ENCODE assay signal across 7 mouse cellular contexts in the genomic region with DNA sequence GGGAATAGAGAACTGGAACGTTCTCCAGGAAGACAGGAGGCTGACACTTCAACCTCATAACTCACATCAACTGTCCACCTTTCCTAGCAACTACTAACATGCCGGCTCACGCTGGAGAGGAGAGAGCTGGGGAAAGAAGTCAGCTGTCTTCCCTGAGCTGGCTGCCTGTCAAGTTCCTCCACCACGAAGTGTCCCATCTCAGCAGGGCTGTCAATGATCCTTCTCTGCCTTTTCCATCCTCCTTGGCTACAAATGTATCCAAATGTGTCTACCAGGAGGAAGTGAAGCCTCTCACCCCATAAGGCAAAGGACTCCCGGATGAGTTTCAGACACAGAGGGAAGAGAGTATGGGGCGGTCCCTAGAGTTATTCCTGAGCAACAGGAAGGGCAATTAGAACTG. TPM values are rescaled to one million over a fixed set of nuclear protein-coding genes. Genes with fewer than 3 reads are reported as not detected.
DNase-seq lines count a peak whose midpoint lies in the region; ATAC-seq and TF ChIP-seq lines count a peak whose summit lies in the region.

No protein-coding gene starts in this region.

- H3K36me3 ChIP-seq in liver, adult 2 months (ENCODE audit: control insufficient read depth, insufficient read depth, low read length): no peaks in the 10 kb centered on the region
- no peaks in the 10 kb centered on the region for H3K36me3 ChIP-seq in forebrain, embryonic 14.5 days (ENCODE audit: control insufficient read depth, insufficient read depth, low read length)
- peaks cover under 1% of the 10 kb centered on the region for H3K36me3 ChIP-seq in limb, embryonic 15.5 days
- no peaks in the 10 kb centered on the region for H3K36me3 ChIP-seq in stomach, embryonic 15.5 days

- H3K27me3 ChIP-seq in liver, adult 2 months (ENCODE audit: control insufficient read depth, insufficient read depth, low read length): no peaks in the 10 kb centered on the region
- no peaks in the 10 kb centered on the region for H3K27me3 ChIP-seq in forebrain, embryonic 14.5 days (replicated peaks; ENCODE audit: control insufficient read depth, insufficient read depth, low read length)
- H3K27me3 ChIP-seq in limb, embryonic 15.5 days: no peaks in the 10 kb centered on the region
- H3K27me3 ChIP-seq in stomach, embryonic 15.5 days (replicated peaks): no peaks in the 10 kb centered on the region

- no peak for ATAC-seq in forebrain, embryonic 14.5 days
- ATAC-seq in limb, embryonic 15.5 days (ENCODE audit: insufficient number of reproducible peaks, low FRiP score, low TSS enrichment, low read depth): no peak
- no peak for ATAC-seq in stomach, embryonic 15.5 days (ENCODE audit: insufficient read depth, low FRiP score, low read depth)

- peaks cover 24% of the 10 kb centered on the region; the same call in 1 of the 2 replicates for H3K79me2 ChIP-seq in liver, adult 2 months (ENCODE audit: control insufficient read depth, insufficient read depth, low read length)

- peak overlapping the region; percentile 84 for H3K4me2 ChIP-seq in forebrain, embryonic 14.5 days (ENCODE audit: low read length)
- H3K4me2 ChIP-seq in limb, embryonic 15.5 days: peak overlapping the region; percentile 86
- peak overlapping the region; percentile 86 for H3K4me2 ChIP-seq in stomach, embryonic 15.5 days

- H3K4me1 ChIP-seq in liver, adult 2 months (ENCODE audit: control insufficient read depth, insufficient read depth, low read length): peaks cover 32% of the 10 kb centered on the region
- peaks cover 41% of the 10 kb centered on the region for H3K4me1 ChIP-seq in forebrain, embryonic 14.5 days (ENCODE audit: control insufficient read depth, insufficient read depth, low read length)
- peaks cover 68% of the 10 kb centered on the region for H3K4me1 ChIP-seq in limb, embryonic 15.5 days
- H3K4me1 ChIP-seq in stomach, embryonic 15.5 days: peaks cover 70% of the 10 kb centered on the region

- H3K27ac ChIP-seq in liver, adult 2 months (replicated peaks; ENCODE audit: insufficient read depth, low read depth, low read length): peak overlapping the region; percentile 98
- no peak overlapping the region for H3K27ac ChIP-seq in forebrain, embryonic 14.5 days (ENCODE audit: low read depth, low read length)
- H3K27ac ChIP-seq in limb, embryonic 15.5 days: peak overlapping the region; percentile 93; the same call in 1 of the 2 replicates
- peak overlapping the region; percentile 99 for H3K27ac ChIP-seq in stomach, embryonic 15.5 days

- peak overlapping the region; percentile 97 for H3K9ac ChIP-seq in liver, adult 2 months (ENCODE audit: low read depth, low read length)
- no peak overlapping the region for H3K9ac ChIP-seq in forebrain, embryonic 14.5 days (ENCODE audit: low read length)
- H3K9ac ChIP-seq in limb, embryonic 15.5 days: no peak overlapping the region
- H3K9ac ChIP-seq in stomach, embryonic 15.5 days: no peak overlapping the region

- 8% methylated on average over 6 of the region's 6 CpGs for WGBS in liver, adult 2 months
- WGBS in forebrain, embryonic 14.5 days: 62% methylated on average over 6 of the region's 6 CpGs
- 27% methylated on average over 6 of the region's 6 CpGs for WGBS in limb, embryonic 15.5 days
- WGBS in stomach, embryonic 15.5 days: 27% methylated on average over 6 of the region's 6 CpGs

- TF ChIP-seq CTCF in liver, adult 2 months (IDR thresholded peaks at IDR 0.05; ENCODE audit: low read depth, low read length): no peak

- peak; percentile 58 for DNase-seq in liver, adult 2 months (ENCODE audit: extremely low read depth, low read depth, low spot score)
- no peak for DNase-seq in liver
- no peak for DNase-seq in forebrain, embryonic 14.5 days (ENCODE audit: low spot score)
- no peak for DNase-seq in urinary bladder, postnatal 25 days (ENCODE audit: low spot score)
- no peak for DNase-seq in embryo, embryonic 11 days

- H3K4me3 ChIP-seq in liver, adult 2 months (ENCODE audit: insufficient read depth, low read depth, low read length): peak overlapping the region; percentile 80
- H3K4me3 ChIP-seq in forebrain, embryonic 14.5 days (ENCODE audit: low read depth, low read length): no peak overlapping the region
- H3K4me3 ChIP-seq in limb, embryonic 15.5 days: peak overlapping the region; percentile 78
- H3K4me3 ChIP-seq in stomach, embryonic 15.5 days (replicated peaks): peak overlapping the region; percentile 69

- H3K9me3 ChIP-seq in forebrain, embryonic 14.5 days (replicated peaks; ENCODE audit: control insufficient read depth, low read length): no peaks in the 10 kb centered on the region
- no peaks in the 10 kb centered on the region for H3K9me3 ChIP-seq in limb, embryonic 15.5 days
- H3K9me3 ChIP-seq in stomach, embryonic 15.5 days: no peaks in the 10 kb centered on the region

- TF ChIP-seq POLR2A in liver, adult 2 months (IDR thresholded peaks at IDR 0.05; ENCODE audit: extremely low read depth, insufficient read depth, low read length): no peak

RNA-seq across cellular contexts. Expression of a gene that starts 2.8 kb away (rescaled TPM):
- 193 and 278 TPM in 2 replicates for total RNA-seq in liver, adult 2 months (2014; rRNA removed)
- 354 and 373 TPM in 2 replicates for polyA plus RNA-seq in liver, adult 2 months (2012; rRNA removed)
- 60.2 and 81.2 TPM in 2 replicates for polyA plus RNA-seq in forebrain, embryonic 14.5 days (2014; fragmentation: Nextera tagmentation; extraction: Ambion mirVana)
- 146 and 148 TPM in 2 replicates for polyA plus RNA-seq in limb, embryonic 15.5 days (2015; fragmentation: Nextera tagmentation; extraction: Ambion mirVana)
- 77.0 and 87.0 TPM in 2 replicates for polyA plus RNA-seq in stomach, embryonic 15.5 days (2015; fragmentation: Nextera tagmentation; extraction: Ambion mirVana)

RNA-seq across cellular contexts. Expression of a gene that starts 24.6 kb away (rescaled TPM):
- 27.7 and 29.1 TPM in 2 replicates for total RNA-seq in liver, adult 2 months (2014; rRNA removed)
- polyA plus RNA-seq in liver, adult 2 months (2012; rRNA removed): 29.4 and 44.7 TPM in 2 replicates
- 3.4 and 3.7 TPM in 2 replicates for polyA plus RNA-seq in forebrain, embryonic 14.5 days (2014; fragmentation: Nextera tagmentation; extraction: Ambion mirVana)
- polyA plus RNA-seq in limb, embryonic 15.5 days (2015; fragmentation: Nextera tagmentation; extraction: Ambion mirVana): 36.7 and 38.9 TPM in 2 replicates
- 35.0 and 37.1 TPM in 2 replicates for polyA plus RNA-seq in stomach, embryonic 15.5 days (2015; fragmentation: Nextera tagmentation; extraction: Ambion mirVana)

RNA-seq across cellular contexts. Expression of a gene that starts 48.5 kb away (rescaled TPM):
- 5.5 and 6.3 TPM in 2 replicates for total RNA-seq in liver, adult 2 months (2014; rRNA removed)
- 2.0 and 2.7 TPM in 2 replicates for polyA plus RNA-seq in liver, adult 2 months (2012; rRNA removed)
- polyA plus RNA-seq in forebrain, embryonic 14.5 days (2014; fragmentation: Nextera tagmentation; extraction: Ambion mirVana): 5.8 TPM in 2 replicates
- 8.3 and 8.5 TPM in 2 replicates for polyA plus RNA-seq in limb, embryonic 15.5 days (2015; fragmentation: Nextera tagmentation; extraction: Ambion mirVana)
- 7.8 and 8.6 TPM in 2 replicates for polyA plus RNA-seq in stomach, embryonic 15.5 days (2015; fragmentation: Nextera tagmentation; extraction: Ambion mirVana)

RNA-seq across cellular contexts. Expression of a gene that starts 50.2 kb away (rescaled TPM):
- 8.9 and 13.4 TPM in 2 replicates for total RNA-seq in liver, adult 2 months (2014; rRNA removed)
- 16.0 and 16.6 TPM in 2 replicates for polyA plus RNA-seq in liver, adult 2 months (2012; rRNA removed)
- 1.8 and 1.9 TPM in 2 replicates for polyA plus RNA-seq in forebrain, embryonic 14.5 days (2014; fragmentation: Nextera tagmentation; extraction: Ambion mirVana)
- 23.7 and 24.4 TPM in 2 replicates for polyA plus RNA-seq in limb, embryonic 15.5 days (2015; fragmentation: Nextera tagmentation; extraction: Ambion mirVana)
- polyA plus RNA-seq in stomach, embryonic 15.5 days (2015; fragmentation: Nextera tagmentation; extraction: Ambion mirVana): 10.8 and 13.3 TPM in 2 replicates
